Mouse (Mus musculus) spleen, postnatal 4 days (tissue): ENCODE measurements around the gene Phlpp2.
"Not testable (repeated sequence)": the region's sequence is repeated elsewhere in the genome, so short reads cannot be mapped to it uniquely, and the experiment has no call there.

Experiments used
- DNase-seq, 2 experiments: peaks; one replicate each; pipeline ENCODE4 v3.0.0; 2022; ENCODE audit warnings: low spot score in 2 of 2

Gene Phlpp2

DNA sequence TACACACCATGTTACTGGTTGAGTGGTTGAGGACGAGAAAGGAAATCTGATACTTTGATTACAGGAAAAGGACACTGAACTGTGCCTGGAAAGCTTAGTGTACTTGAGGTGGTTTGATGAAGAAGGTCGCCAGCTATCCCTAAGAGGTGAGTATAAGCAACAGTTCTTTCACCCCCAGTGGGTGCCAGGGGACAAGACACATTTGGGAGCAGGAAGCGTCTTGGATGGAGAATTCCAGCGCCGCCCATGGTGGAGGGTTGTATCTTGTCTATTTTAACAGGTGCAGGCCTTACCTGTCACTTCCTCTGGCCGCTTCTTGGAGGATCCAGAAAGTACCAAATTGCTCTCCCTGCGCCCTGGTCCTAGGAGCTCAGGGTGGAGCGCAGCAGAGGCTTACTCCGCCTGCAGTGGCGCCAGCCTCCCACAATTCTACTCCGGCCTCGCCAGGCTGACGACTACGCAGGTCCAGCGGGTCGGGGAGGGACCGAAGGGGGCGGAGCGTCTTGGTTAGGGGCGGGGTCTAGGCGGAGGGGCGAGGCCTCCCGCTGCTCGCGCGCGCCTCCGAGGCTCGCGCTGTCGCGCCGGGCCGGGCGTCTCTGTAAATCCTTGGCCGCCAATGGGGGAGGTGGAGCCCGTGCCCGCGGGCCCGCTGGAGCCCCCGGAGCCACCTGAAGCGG is at the start of gene Phlpp2:
Gene Phlpp2, plus strand, starts transcription at position 540 of the 677 bp plus-strand sequence.
- peak; percentile 99 to 100 for DNase-seq

DNA sequence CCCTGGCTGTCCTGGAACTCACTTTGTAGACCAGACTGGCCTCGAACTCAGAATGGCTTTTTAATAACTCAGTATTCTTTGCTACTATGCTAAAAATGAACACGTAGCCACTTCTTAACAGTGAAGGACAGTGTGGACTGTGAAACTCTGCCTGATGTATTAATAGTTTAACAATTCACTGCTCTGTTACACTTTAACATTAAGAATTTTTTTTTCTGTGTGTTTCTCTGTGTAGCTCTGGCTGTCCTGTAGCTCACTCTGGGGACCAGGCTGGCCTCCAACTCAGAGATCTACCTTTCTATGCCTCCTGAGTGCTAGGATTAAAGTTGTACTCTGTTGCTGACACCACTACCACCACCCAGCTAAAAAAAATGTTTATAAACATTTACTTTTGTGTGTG is 44.8 kb upstream of the Phlpp2 start:
- DNase-seq = no peak

DNA sequence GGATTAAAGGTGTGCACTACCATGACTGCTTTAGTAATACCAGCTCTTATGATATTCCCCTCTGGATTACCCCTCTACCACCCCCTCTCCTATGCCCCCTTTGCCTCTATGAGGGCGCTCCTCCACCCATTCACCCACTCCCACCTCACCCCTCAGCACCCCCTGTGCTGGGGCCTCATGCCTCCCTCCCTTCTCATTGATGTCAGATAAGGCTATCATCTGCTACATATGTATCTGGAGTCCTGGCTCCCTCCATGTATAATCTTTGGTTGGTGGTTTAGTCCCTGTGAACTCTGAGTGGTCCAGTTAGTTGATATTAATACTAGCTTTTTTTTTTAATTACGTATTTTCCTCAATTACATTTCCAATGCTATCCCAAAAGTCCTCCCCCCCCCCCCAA is 28.5 kb upstream of the Phlpp2 start:
- DNase-seq = no peak

DNA sequence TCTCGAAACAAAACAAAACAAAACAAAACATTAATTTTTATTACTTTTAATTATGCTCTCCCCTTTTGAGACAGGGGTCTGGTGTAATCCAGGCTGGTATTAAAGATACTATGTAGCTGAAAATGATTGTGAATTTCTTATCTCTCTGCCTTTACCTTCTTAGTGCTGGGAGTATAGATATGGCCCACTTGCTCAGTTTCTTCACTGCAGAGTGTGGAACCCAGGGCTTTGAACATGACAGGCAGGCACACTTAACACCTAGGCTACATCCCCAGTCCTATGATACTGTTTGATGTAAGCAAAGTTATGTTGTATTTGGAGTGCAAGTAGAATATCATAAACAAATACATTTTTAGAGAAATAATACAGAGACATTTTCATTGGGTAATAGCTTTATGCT is 25.9 kb upstream of the Phlpp2 start:
- no peak for DNase-seq

DNA sequence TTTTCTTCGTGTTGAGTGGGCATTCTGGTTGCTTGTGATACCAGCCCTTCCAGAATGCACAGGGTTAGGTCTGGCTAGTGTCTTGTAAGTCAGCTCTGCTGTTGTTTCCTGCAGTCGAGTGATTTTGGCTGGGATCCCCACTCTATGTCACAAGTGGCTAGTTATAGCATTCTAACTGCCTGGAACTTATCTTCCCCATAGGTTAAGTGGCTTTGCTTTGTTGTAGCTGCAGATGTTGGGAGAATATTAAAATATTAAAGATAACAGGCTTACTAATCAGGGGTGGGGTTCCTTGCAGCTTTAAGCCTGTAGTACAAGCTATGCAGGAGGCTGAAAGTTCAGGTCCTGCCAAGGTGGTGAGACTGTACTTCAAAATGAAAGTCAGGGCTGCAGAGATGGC is 20.5 kb upstream of the Phlpp2 start:
- no peak for DNase-seq

DNA sequence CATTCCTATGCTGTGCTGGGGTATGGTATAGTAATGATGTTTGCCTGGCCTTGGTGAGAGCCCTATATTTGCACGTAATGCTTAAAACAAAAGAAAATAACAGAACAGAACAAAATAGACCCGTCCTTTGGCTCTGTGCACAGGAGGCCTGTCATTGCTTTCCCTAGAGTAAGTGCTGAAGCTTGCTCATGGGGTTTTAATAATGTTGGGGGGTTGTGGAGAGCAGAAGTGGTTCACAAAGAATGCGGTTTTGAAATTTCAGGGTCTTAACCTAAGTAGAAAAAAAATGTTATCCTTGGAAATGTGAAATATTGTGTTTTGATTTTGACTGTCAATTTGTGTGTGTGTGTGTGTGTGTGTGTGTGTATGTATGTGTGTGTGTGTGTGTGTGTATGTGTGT is 19.4 kb upstream of the Phlpp2 start:
- DNase-seq = no peak

DNA sequence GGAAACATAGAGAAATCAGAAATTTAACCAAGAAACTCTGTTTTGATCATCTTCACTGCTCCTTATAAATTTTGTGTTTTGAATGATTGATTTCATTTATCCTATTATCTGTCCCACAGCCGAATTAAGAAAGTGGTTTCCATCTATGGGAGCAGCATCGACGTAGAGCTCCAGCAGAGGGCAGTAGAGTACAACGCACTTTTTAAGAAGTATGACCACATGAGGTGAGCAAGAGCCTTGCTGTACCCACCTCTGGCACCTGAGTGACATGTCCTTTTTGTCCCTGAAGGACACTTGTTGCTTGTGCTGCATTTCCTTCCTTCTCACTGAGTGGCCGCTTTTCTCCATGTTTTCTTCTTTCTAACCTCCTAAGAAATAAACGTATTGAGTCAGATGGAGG is 14.9 kb upstream of the Phlpp2 start:
- peak; percentile 73 to 85 for DNase-seq

DNA sequence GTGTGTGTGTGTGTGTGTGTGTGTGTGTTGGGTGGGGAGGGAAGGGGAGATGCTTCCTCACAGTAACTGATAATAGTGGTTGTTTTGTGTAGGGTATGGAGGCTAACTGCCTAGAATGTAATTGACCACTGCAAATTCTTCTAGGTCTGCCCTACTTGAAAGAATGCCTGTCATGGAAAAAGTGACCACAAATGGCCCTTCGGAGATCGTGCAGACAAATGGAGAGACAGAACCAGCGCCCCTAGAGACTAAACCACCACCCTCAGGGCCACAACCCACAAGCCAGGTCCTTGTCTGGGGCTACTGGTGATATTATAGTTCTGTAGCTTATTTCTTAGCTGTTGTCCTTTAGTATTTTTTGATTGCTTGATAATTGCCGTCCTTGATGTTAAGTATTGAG is 13.8 kb upstream of the Phlpp2 start:
- DNase-seq = no peak

DNA sequence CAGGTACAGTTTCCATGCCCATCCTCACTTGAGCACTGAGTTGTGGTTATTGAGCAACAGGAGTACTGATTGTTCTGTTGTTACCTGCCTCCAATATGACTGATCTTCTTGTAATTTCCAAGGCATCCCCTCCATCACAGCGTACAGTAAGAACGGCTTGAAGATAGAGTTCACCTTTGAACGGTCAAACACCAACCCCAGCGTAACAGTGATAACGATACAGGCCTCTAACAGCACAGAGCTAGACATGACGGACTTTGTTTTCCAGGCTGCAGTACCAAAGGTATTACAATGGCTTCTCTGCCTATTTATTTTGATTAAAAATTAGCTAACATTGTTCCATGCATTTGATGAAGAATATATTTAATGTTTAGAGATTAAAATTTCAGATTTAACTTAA is 12.9 kb upstream of the Phlpp2 start:
- DNase-seq = no peak

DNA sequence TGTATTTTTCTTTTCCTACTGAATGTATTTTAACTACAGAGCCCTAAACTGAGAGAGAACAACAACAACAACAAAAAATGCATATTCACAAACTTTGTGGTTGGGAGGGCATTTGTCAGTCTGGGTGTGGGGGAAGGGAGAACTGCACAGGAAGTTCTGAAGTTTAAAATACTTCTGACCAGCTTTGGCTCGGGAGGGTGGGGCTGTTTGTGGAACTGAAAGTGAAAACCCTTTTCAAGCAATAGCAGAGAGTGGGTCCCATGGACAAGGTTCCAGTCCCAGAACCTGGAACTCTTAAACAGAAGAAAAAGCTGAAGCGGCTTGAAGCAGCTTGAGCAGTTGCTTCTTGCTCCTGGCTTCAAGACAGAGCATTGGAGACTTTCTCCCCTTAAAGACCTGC is 4.9 kb upstream of the Phlpp2 start:
- peak; percentile 76 to 79 for DNase-seq

DNA sequence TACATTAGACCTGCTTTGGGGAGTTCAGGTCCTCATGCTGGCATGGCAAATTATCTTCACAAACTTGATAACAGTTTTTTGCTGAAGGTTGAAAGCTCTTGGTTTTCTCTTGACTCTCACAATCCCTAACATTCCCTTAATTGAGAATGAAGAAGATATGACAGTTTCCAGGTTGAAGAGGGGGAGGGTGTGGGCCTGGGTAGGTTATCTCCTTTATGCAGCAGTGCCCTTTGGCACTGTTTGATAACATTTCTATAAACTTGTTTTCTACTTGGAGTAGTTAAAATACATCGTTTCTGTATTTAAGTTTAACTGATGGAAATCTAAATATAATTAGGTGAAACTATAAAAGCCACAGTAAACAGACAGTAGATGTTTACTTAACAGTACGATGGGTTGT is 3.5 kb upstream of the Phlpp2 start:
- DNase-seq = peak in 1 of 2 experiments; percentile 55

DNA sequence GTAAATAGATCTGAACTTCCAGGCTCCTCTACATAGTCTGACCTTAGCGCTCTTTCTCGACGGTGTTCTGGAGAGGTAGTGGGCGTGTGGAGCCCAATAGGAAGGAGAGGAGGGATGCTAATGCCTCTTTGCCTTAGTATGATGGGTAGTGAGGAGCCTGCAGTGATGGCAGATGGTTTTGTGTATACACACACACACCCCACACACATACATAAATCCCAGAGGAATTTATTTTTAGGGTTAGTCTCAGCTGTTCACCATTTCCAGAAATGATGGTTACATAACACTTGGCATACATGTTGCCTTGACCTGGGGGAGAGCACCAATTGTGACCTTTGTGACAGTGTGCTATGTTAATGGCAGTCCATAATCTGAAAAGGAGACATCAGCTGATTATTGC is 2.8 kb upstream of the Phlpp2 start:
- DNase-seq = peak in 1 of 2 experiments; percentile 21

DNA sequence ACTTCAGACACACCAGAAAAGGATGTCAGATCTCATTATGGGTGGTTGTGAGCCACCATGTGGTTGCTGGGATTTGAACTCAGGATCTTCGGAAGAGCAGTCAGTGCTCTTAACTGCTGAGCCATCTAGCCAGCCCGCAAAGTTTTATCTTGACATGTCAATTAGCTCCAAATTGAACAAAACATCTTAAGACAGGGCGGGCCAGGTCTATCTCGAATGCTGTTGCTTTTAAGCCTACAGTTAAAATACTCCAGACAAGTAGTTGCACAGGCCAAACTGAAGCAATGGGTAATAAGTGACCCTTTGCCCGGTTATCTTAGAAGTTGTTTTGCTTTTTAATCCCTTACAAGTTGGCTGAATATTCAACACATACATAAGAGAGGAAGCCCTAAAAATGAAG is 1.7 kb upstream of the Phlpp2 start:
- no peak for DNase-seq

DNA sequence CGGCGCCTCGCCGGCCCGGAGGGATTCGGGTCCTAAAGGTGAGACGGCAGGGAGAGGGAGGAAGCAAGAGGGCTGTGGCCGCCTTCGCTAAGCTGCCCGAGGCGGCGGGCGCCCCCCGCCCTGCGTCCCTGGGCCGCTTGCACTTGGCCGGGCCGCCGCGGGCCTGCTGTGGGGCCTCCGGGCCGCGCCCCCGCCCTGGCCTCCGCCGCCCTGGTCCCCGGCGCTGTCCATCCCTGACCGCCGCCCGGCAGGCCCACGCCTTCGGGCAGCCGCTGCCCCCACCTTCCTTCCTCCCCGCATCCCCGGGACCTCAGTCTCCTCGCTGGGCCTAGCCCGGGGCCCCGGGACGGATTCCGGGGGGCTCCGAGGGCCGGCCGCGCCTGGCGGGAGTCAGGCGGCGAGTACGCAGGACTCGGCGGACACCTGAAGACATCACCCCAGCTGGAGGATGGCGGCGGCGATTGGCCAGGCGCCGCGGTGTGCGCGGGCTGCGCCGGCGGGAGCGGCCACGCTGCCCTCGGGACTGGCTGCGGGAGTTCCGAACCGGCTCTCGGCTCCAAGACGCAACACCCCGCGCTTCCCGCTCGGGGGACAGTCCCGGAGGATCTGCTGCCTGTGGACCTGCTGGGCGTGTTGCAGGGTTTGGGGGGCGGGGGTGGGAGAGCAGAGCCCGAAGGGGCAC is 479 bp downstream of the Phlpp2 start:
- peak; percentile 59 to 84 for DNase-seq

DNA sequence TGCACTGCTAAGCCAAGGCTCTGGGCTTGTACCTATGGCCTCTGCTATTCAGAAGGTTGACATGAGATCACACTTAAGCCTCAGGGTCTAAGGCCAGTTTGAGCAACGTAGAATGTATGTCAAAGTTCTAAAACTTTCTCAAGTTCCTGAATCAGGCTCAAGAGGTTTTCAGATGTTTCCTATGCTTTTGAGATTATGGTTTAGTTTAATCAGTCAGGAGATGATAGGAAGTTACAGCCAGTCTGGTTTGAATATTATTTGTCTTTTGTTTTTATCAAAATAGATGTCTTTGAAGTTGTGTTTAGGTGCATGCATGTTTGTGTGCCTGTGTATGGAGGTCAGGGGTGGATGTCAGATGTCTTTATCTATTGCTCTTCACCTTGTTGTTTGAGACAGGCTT is 2.7 kb downstream of the Phlpp2 start:
- DNase-seq = no peak

DNA sequence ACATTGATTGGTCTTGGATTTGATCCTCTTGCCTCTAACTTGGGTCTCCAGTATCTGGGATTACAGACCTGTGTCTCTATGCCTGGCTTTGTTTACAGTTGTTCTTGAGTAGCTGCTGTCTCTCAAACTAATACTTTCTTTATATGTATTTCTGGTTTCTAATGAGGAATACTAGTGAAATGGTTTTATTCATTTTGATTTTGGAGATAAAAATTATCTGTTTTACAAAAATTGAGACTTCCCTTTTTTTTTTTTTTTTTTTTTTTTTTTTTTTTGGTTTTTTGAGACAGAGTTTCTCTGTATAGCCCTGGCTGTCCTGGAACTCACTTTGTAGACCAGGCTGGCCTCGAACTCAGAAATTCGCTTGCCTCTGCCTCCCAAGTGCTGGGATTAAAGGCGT is 5.5 kb downstream of the Phlpp2 start:
- DNase-seq = not testable (repeated sequence)

DNA sequence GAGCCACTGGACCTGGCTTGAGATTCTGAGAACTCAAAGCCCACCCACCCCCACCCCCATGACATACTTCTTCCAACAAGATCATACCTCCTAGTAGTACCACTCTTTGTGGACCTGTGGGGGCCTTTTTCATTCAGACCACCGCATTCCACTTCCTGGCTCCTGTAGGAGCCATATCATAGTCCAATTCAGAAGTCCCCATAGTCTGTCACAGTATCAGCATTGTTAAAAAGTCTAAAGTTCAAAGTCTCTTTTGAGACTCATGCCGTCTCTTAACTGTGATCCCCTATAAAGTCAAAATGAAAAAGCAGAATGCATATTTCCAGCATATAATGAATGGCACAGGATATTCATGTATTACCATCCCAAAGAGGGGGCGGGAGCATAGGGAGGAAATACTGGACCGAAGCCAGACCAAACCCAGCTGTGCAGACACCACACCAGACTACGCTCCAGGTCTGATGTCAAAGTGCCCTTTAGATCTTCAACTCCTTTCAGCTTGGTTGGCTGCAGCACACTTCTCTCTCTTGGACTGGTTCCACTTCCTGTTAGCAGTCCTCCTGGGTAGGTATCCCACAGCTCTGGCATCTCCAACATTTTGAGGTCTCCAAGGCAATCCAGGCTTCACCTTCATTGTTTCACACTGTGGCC is 11.8 kb downstream of the Phlpp2 start:
- DNase-seq = no peak

DNA sequence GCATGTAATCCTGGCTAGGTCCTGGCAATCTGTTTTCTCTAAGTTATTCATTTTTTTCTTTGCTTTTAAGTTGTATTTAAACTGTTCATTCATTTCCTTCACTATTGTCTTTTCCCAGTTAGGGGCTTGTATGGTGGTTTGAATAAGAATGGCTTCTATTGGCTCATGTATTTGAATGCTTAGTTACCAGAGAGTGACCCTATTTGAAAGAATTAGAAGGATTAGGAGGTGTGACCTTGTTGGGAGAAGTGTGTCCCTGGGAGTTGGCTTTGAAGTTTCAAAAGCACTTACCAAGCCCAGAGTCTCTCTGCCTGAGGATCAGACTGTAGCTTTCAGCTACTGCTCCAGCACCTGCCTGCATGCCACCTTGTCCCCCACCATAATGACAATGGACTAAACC is 17.0 kb downstream of the Phlpp2 start:
- no peak for DNase-seq

DNA sequence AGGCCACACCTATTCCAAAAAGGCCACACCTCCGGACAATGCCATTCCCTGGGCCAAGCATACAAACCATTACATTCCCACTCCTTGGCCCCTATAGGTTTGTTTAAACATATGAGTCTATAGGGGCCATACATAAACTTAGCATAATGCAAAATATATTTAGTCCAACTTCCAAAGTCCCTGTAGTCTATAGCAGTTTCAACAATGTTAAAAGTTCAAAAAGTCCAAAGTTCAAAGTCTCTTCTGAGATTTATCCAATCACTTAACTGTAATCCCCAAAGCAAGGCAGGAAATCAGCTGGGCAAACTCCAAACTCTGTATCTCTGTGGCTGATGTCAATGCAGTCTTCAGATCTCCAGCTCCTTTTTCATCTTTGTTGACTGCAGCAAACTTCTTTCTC is 20.9 kb downstream of the Phlpp2 start:
- no peak for DNase-seq

DNA sequence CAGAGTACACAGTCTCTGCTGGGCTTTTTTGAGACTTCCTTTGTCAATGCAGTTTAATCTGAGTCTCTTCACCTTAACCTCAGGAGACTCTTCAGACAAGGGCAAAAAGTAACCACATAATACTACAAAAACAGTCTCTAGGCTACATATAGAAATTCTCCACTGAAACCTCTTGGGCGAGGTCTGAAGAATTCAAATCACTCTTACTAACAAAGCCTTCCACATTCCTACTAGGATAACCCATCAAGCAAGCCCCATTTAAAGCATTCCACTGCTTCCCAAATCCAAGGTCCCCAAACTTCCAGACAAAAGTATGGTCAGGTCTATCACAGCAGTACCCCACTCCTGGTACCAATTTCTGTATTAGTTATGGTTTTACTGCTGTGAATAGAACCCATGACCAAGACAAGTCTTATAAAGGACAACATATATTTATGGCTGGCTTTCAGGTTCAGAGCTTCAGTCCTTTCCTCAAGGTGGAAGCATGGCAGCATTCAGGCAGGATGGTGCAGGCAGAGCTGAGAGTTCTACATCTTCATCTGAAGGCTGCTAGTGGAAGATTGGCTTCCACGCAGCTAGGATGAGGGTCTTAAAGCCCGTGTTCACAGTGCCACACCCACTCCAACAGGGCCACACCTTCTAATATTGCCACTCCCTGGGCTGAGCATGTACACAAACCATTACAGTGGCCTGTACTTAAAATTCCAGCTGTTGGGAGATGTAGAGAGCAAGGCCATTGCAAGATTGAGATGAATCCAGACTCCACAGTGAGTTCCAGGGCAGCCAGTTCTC is 22.6 kb downstream of the Phlpp2 start:
- no peak for DNase-seq

DNA sequence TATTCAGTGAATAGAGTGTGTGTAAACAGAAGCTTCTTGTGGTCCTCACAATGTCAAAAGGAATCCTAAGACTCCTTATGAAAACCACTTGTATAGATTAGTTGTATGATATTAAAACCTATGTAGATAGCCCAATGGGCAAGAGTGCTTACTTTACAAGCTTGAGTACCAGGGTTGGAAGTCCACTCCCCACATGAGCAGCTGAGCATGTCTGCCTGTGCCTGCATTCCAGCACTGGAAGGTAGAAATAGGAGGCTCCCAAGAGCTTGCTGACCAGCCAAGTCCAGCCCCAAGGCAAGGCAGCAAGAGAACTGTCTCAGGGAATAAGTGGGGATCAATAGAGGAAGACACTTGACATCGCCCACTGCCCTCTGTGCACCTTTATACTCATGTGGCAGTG is 26.3 kb downstream of the Phlpp2 start:
- DNase-seq = no peak

DNA sequence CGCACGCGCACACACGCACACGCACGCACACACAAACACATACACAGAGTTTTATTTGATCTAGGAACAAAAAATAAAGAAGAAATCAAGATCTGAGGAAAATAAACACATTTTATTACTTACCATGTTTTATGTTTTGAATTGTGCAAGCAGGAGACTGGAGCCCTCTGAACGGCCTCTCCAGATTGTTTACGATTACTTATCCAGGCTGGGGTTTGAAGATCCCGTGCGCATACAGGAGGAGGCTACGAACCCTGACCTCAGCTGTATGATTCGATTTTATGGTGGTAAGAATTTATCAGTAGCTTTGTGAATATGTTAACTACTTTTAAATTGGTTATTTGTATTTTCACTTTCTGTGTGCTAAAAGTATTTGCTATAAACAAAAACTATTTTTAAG is 27.0 kb downstream of the Phlpp2 start:
- DNase-seq = no peak
